Mouse (Mus musculus): ENCODE data around the gene Lrch1.

- TF ChIP-seq CTCF (IDR thresholded peaks at IDR 0.05) = no peak
- TF ChIP-seq EP300 (IDR thresholded peaks at IDR 0.05) = no peak
Observed at GRCm38 (mm10) chr14:74811617-74812016, 136.1 kb downstream of the Lrch1 start.

All from lung, postnatal 0 days (tissue).